Mouse (Mus musculus) neural tube, embryonic 11.5 days (tissue): Measurements from ENCODE around the gene Kcnj14. TPM values are rescaled to one million over a fixed set of nuclear protein-coding genes. Genes with fewer than 3 reads are reported as not detected.

Experiments
- ATAC-seq: fragments of 200-750 bp; cut with Nextera tagmentation; 2 replicates; pipeline ENCODE4 v1.8.0; 2017; ENCODE audit warnings: moderate number of reproducible peaks, mild to moderate bottlenecking, moderate TSS enrichment, moderate library complexity; ENCODE audit not compliant: insufficient read depth, low FRiP score, low TSS enrichment
- DNase-seq: peaks from one replicate; pipeline ENCODE4 v3.0.0-alpha.2; 2015; ENCODE audit warnings: low spot score
- H3K27ac ChIP-seq: fragments of 300-500 bp; sonication (generic); 2 replicates; pipeline ENCODE4 v1.5.1; 2014; ENCODE audit warnings: low read depth, mild to moderate bottlenecking, low read length
- H3K27me3 ChIP-seq: fragments of 300-500 bp; sonication (generic); 2 replicates; pipeline ENCODE4 v1.6.1; 2014; ENCODE audit warnings: mild to moderate bottlenecking, low read length, mixed read lengths; ENCODE audit not compliant: control insufficient read depth, insufficient read depth
- H3K36me3 ChIP-seq: fragments of 300-500 bp; sonication (generic); 2 replicates; pipeline ENCODE4 v1.6.1; 2014; ENCODE audit warnings: mild to moderate bottlenecking, low read length, moderate library complexity, mixed read lengths; ENCODE audit not compliant: control insufficient read depth, insufficient read depth
- H3K4me1 ChIP-seq: fragments of 300-500 bp; sonication (generic); 2 replicates; pipeline ENCODE4 v1.6.1; 2014; ENCODE audit warnings: low read length, mixed read lengths; ENCODE audit not compliant: control insufficient read depth, insufficient read depth
- H3K4me2 ChIP-seq: fragments of 300-500 bp; sonication (generic); 2 replicates; pipeline ENCODE4 v1.6.1; 2014; ENCODE audit warnings: low read depth, mild to moderate bottlenecking, moderate library complexity
- H3K4me3 ChIP-seq: fragments of 300-500 bp; sonication (generic); 2 replicates; pipeline ENCODE4 v1.5.1; 2014; ENCODE audit warnings: low read depth, low read length
- H3K9ac ChIP-seq: fragments of 300-500 bp; sonication (generic); 2 replicates; pipeline ENCODE4 v1.6.1; 2014; ENCODE audit warnings: mild to moderate bottlenecking, low read length
- H3K9me3 ChIP-seq: fragments of 300-500 bp; sonication (generic); 2 replicates; pipeline ENCODE4 v1.6.1; 2016; ENCODE audit warnings: low read length; ENCODE audit not compliant: control insufficient read depth
- WGBS: fragments of 180-500 bp; shearing (Covaris S2); extraction: QIAGEN DNeasy Blood & Tissue Kit; methylation state at CpG from one replicate; pipeline ENCODE4 v1.1.7; 2014; 5-methylcytosine and 5-hydroxymethylcytosine counted together
- polyA plus RNA-seq: library from polyadenylated mRNA; unstranded; fragments of >200 nt; fragmentation: Nextera tagmentation; extraction: Ambion mirVana; gene quantifications from 2 replicates; pipeline ENCODE4 v1.2.1, GENCODE M21; 2014

Kcnj14 gene
- polyA plus RNA-seq, 1 experiment from 2014 or later, result 0.88 TPM

- peaks cover 15% of the 10 kb centered on the region for H3K4me1 ChIP-seq
- H3K27ac ChIP-seq, result no peak overlapping the region
- no peak overlapping the region; the same call in 1 of the 2 replicates for H3K4me3 ChIP-seq
- H3K9me3 ChIP-seq, result no peaks in the 10 kb centered on the region
- WGBS, result 43% methylated on average over 6 of the region's 6 CpGs
- no peak for DNase-seq
- peaks cover 25% of the 10 kb centered on the region for H3K27me3 ChIP-seq
- H3K4me2 ChIP-seq, result no peak overlapping the region
- no peak overlapping the region for H3K9ac ChIP-seq
- ATAC-seq, result no peak
- H3K36me3 ChIP-seq, result peaks cover 10% of the 10 kb centered on the region
These were observed 27.6 kb downstream of the Kcnj14 start for GRCm38 (mm10) chr7:45796950-45797349.

- no peak overlapping the region for H3K27ac ChIP-seq
- H3K4me3 ChIP-seq, result no peak overlapping the region
- peaks cover 25% of the 10 kb centered on the region for H3K27me3 ChIP-seq
- H3K4me1 ChIP-seq, result peaks cover 13% of the 10 kb centered on the region
- H3K9ac ChIP-seq, result no peak overlapping the region
- H3K9me3 ChIP-seq, result no peaks in the 10 kb centered on the region
- no peak overlapping the region for H3K4me2 ChIP-seq
- H3K36me3 ChIP-seq, result peaks cover 11% of the 10 kb centered on the region
- DNase-seq, result no peak
- no peak for ATAC-seq
- WGBS, result 98% methylated on average over 18 of the region's 29 CpGs
These were observed 29.6 kb downstream of the Kcnj14 start for GRCm38 (mm10) chr7:45794971-45795370.

GRCm38 (mm10) chr7:45793969-45794585 lies 30.5 kb downstream of the Kcnj14 start:
- ATAC-seq (no peak), DNase-seq (no peak)

GRCm38 (mm10) chr7:45793240-45793639 lies 31.3 kb downstream of the Kcnj14 start:
- no peak for DNase-seq
- 87% methylated on average over 22 of the region's 24 CpGs for WGBS
- no peak overlapping the region for H3K4me3 ChIP-seq

More at GRCm38 (mm10) chr7:45793969-45794585, 30.5 kb downstream of the Kcnj14 start:
- H3K9me3 ChIP-seq, result no peaks in the 10 kb centered on the region
- H3K4me2 ChIP-seq, result no peak overlapping the region
- H3K27ac ChIP-seq, result no peak overlapping the region
- H3K9ac ChIP-seq, result no peak overlapping the region
- 87% methylated on average over 25 of the region's 44 CpGs for WGBS
- H3K4me1 ChIP-seq, result peaks cover 13% of the 10 kb centered on the region
- H3K36me3 ChIP-seq, result peaks cover 18% of the 10 kb centered on the region
- peaks cover 23% of the 10 kb centered on the region for H3K27me3 ChIP-seq
- no peak overlapping the region for H3K4me3 ChIP-seq

GRCm38 (mm10) chr7:45791756-45792490 lies 32.7 kb downstream of the Kcnj14 start:
- H3K4me2 ChIP-seq, result no peak overlapping the region
- H3K36me3 ChIP-seq, result peaks cover 18% of the 10 kb centered on the region
- H3K9me3 ChIP-seq, result no peaks in the 10 kb centered on the region
- H3K27me3 ChIP-seq, result peaks cover 2% of the 10 kb centered on the region; the same call in 1 of the 2 replicates
- DNase-seq (no peak), ATAC-seq (no peak)
- no peak overlapping the region for H3K4me3 ChIP-seq
- H3K4me1 ChIP-seq, result no peaks in the 10 kb centered on the region
- WGBS, result 73% methylated on average over 17 of the region's 17 CpGs
- no peak overlapping the region for H3K9ac ChIP-seq
- no peak overlapping the region for H3K27ac ChIP-seq

More at GRCm38 (mm10) chr7:45793240-45793639, 31.3 kb downstream of the Kcnj14 start:
- Histone ChIP-seq H3K4me2 (no peak overlapping the region), H3K4me1 (peaks cover 11% of the 10 kb centered on the region), H3K36me3 (peaks cover 18% of the 10 kb centered on the region), H3K27me3 (peaks cover 15% of the 10 kb centered on the region), H3K27ac (no peak overlapping the region), H3K9me3 (no peaks in the 10 kb centered on the region), H3K9ac (no peak overlapping the region)
- no peak for ATAC-seq

GRCm38 (mm10) chr7:45790721-45791120 lies 33.9 kb downstream of the Kcnj14 start:
- H3K9me3 ChIP-seq, result no peaks in the 10 kb centered on the region
- no peaks in the 10 kb centered on the region for H3K27me3 ChIP-seq
- peaks cover 18% of the 10 kb centered on the region for H3K36me3 ChIP-seq
- H3K4me3 ChIP-seq, result no peak overlapping the region
- WGBS, result 84% methylated on average over 6 of the region's 6 CpGs
- DNase-seq, result no peak
- H3K4me1 ChIP-seq, result 0 out of 2 replicates have a peak, but pooled peaks cover 2% of the 10 kb centered on the region
- ATAC-seq, result no peak
- no peak overlapping the region for H3K9ac ChIP-seq
- H3K4me2 ChIP-seq, result no peak overlapping the region
- H3K27ac ChIP-seq, result no peak overlapping the region

GRCm38 (mm10) chr7:45787642-45788041 lies 36.9 kb downstream of the Kcnj14 start:
- no peak overlapping the region for H3K27ac ChIP-seq
- H3K4me3 ChIP-seq, result no peak overlapping the region
- H3K4me2 ChIP-seq, result peak overlapping the region; percentile 88
- peaks cover 17% of the 10 kb centered on the region; the same call in 1 of the 2 replicates for H3K4me1 ChIP-seq
- ATAC-seq, result no peak
- 87% methylated on average over 22 of the region's 22 CpGs for WGBS
- H3K9ac ChIP-seq, result no peak overlapping the region
- peaks cover 9% of the 10 kb centered on the region for H3K36me3 ChIP-seq
- no peak for DNase-seq
- H3K9me3 ChIP-seq, result no peaks in the 10 kb centered on the region
- no peaks in the 10 kb centered on the region for H3K27me3 ChIP-seq

GRCm38 (mm10) chr7:45786661-45787413 lies 37.7 kb downstream of the Kcnj14 start:
- peaks cover 17% of the 10 kb centered on the region; the same call in 1 of the 2 replicates for H3K4me1 ChIP-seq
- peaks cover 8% of the 10 kb centered on the region for H3K36me3 ChIP-seq
- WGBS, result 5% methylated on average over 16 of the region's 17 CpGs
- peak overlapping the region; percentile 91 for H3K4me3 ChIP-seq
- peak; percentile 14; the same call in 1 of the 2 replicates for ATAC-seq
- 0 out of 2 replicates have a peak, but pooled peaks cover 3% of the 10 kb centered on the region for H3K27me3 ChIP-seq
- H3K9ac ChIP-seq, result peak overlapping the region; percentile 79
- DNase-seq, result peak; percentile 56
- 0 out of 2 replicates have a peak overlapping the region, but pooled peaks have one; percentile 3 for H3K27ac ChIP-seq
- H3K9me3 ChIP-seq, result no peaks in the 10 kb centered on the region
- peak overlapping the region; percentile 88 for H3K4me2 ChIP-seq
